Comparison of ENCODE assay signal across 32 mouse cellular contexts in genomic region chr9:84936291-84937055, GRCm38 (mm10).
DNase-seq lines count a peak whose midpoint lies in the region; ATAC-seq lines count a peak whose summit lies in the region.
"Had no signal": no experiment of that assay in that cellular context is flagged by ENCODE, and none has a peak within 500 bp of the region (broad histone marks: within the 10 kb centered on the region; RNA-seq: fewer than 3 reads in every experiment).

No protein-coding gene starts in this region.

- H3K27me3 ChIP-seq in forebrain, embryonic 13.5 days, result no peaks in the 10 kb centered on the region
- no peaks in the 10 kb centered on the region for H3K27me3 ChIP-seq in forebrain, embryonic 10.5 days (ENCODE audit: poor library complexity, severe bottlenecking)
- no peaks in the 10 kb centered on the region for H3K27me3 ChIP-seq in hindbrain, embryonic 15.5 days
- H3K27me3 ChIP-seq in hindbrain, embryonic 11.5 days (ENCODE audit: control insufficient read depth, insufficient read depth, low read length), result no peaks in the 10 kb centered on the region
- H3K27me3 ChIP-seq in neural tube, embryonic 13.5 days, result no peaks in the 10 kb centered on the region
- no peaks in the 10 kb centered on the region for H3K27me3 ChIP-seq in embryonic facial prominence, embryonic 10.5 days (replicated peaks; ENCODE audit: low read depth, poor library complexity, severe bottlenecking)
- H3K27me3 ChIP-seq: embryonic facial prominence, embryonic 12.5 days; heart, embryonic 15.5 days; limb, embryonic 15.5 days; liver, embryonic 13.5 days; megakaryocyte, embryonic 14.5 days; midbrain, embryonic 12.5 days; stomach, embryonic 15.5 days had no signal

- H3K9me3 ChIP-seq in forebrain, embryonic 13.5 days (replicated peaks), result no peaks in the 10 kb centered on the region
- H3K9me3 ChIP-seq in forebrain, embryonic 10.5 days, result no peaks in the 10 kb centered on the region
- H3K9me3 ChIP-seq in hindbrain, embryonic 15.5 days, result no peaks in the 10 kb centered on the region
- no peaks in the 10 kb centered on the region for H3K9me3 ChIP-seq in hindbrain, embryonic 11.5 days (ENCODE audit: control insufficient read depth, low read length)
- no peaks in the 10 kb centered on the region for H3K9me3 ChIP-seq in neural tube, embryonic 13.5 days
- no peaks in the 10 kb centered on the region for H3K9me3 ChIP-seq in embryonic facial prominence, embryonic 10.5 days
- H3K9me3 ChIP-seq: embryonic facial prominence, embryonic 12.5 days; G1E; heart, embryonic 10.5 days; heart, embryonic 15.5 days; limb, embryonic 10.5 days; limb, embryonic 15.5 days; liver, embryonic 13.5 days; megakaryocyte, embryonic 14.5 days; midbrain, embryonic 12.5 days; stomach, embryonic 15.5 days had no signal

- H3K27ac ChIP-seq in forebrain, embryonic 13.5 days, result no peak overlapping the region
- no peak overlapping the region for H3K27ac ChIP-seq in forebrain, embryonic 10.5 days
- no peak overlapping the region for H3K27ac ChIP-seq in hindbrain, embryonic 15.5 days (replicated peaks)
- H3K27ac ChIP-seq in hindbrain, embryonic 11.5 days (ENCODE audit: low read depth, low read length), result no peak overlapping the region
- no peak overlapping the region for H3K27ac ChIP-seq in neural tube, embryonic 13.5 days (replicated peaks)
- no peak overlapping the region for H3K27ac ChIP-seq in embryonic facial prominence, embryonic 10.5 days (replicated peaks)
- H3K27ac ChIP-seq: embryonic facial prominence, embryonic 12.5 days; heart, embryonic 10.5 days; heart, embryonic 15.5 days; limb, embryonic 10.5 days; limb, embryonic 15.5 days; liver, embryonic 13.5 days; midbrain, embryonic 12.5 days; stomach, embryonic 15.5 days had no signal

- H3K36me3 ChIP-seq in forebrain, embryonic 13.5 days (ENCODE audit: poor library complexity, severe bottlenecking), result no peaks in the 10 kb centered on the region
- H3K36me3 ChIP-seq in forebrain, embryonic 10.5 days (replicated peaks), result no peaks in the 10 kb centered on the region
- H3K36me3 ChIP-seq in hindbrain, embryonic 15.5 days, result no peaks in the 10 kb centered on the region
- H3K36me3 ChIP-seq in hindbrain, embryonic 11.5 days (ENCODE audit: control insufficient read depth, insufficient read depth, low read length), result no peaks in the 10 kb centered on the region
- H3K36me3 ChIP-seq in neural tube, embryonic 13.5 days, result no peaks in the 10 kb centered on the region
- no peaks in the 10 kb centered on the region for H3K36me3 ChIP-seq in embryonic facial prominence, embryonic 10.5 days (replicated peaks)
- H3K36me3 ChIP-seq: embryonic facial prominence, embryonic 12.5 days; G1E; heart, embryonic 10.5 days; heart, embryonic 15.5 days; limb, embryonic 10.5 days; limb, embryonic 15.5 days; liver, embryonic 13.5 days; midbrain, embryonic 12.5 days; stomach, embryonic 15.5 days had no signal

- 0 out of 2 replicates have a peak, but pooled peaks have one; percentile 8 for ATAC-seq in forebrain, embryonic 13.5 days
- ATAC-seq in hindbrain, embryonic 15.5 days (ENCODE audit: low FRiP score, low read depth), result peak; percentile 87
- ATAC-seq in hindbrain, embryonic 11.5 days (ENCODE audit: low FRiP score), result no peak
- peak; percentile 81 for ATAC-seq in neural tube, embryonic 13.5 days (ENCODE audit: low read depth)
- ATAC-seq: intestine, postnatal 0 days; lung, postnatal 0 days had no signal

- no peaks in the 10 kb centered on the region for H3K4me1 ChIP-seq in forebrain, embryonic 13.5 days
- no peaks in the 10 kb centered on the region for H3K4me1 ChIP-seq in forebrain, embryonic 10.5 days
- H3K4me1 ChIP-seq in hindbrain, embryonic 15.5 days (replicated peaks), result no peaks in the 10 kb centered on the region
- H3K4me1 ChIP-seq in hindbrain, embryonic 11.5 days (replicated peaks; ENCODE audit: control insufficient read depth, insufficient read depth, low read length), result no peaks in the 10 kb centered on the region
- H3K4me1 ChIP-seq in neural tube, embryonic 13.5 days (replicated peaks), result no peaks in the 10 kb centered on the region
- no peaks in the 10 kb centered on the region for H3K4me1 ChIP-seq in embryonic facial prominence, embryonic 10.5 days
- H3K4me1 ChIP-seq: embryonic facial prominence, embryonic 12.5 days; heart, embryonic 10.5 days; heart, embryonic 15.5 days; limb, embryonic 10.5 days; limb, embryonic 15.5 days; liver, embryonic 13.5 days; megakaryocyte, embryonic 14.5 days; midbrain, embryonic 12.5 days; stomach, embryonic 15.5 days had no signal

- DNase-seq in forebrain, embryonic 10.5 days (ENCODE audit: extremely low spot score, low spot score), result no peak
- DNase-seq in hindbrain, embryonic 11.5 days (ENCODE audit: low spot score), result no peak
- no peak for DNase-seq in neural tube, embryonic 10.5 days (ENCODE audit: extremely low spot score, low spot score)
- DNase-seq in adipocyte (ENCODE audit: low spot score), result no peak
- no peak for DNase-seq in embryonic facial prominence, embryonic 10.5 days (ENCODE audit: low spot score)
- DNase-seq: adrenal gland, postnatal 14 days; cerebellum, adult 18-20 months; cerebellum, postnatal 25 days; gastrocnemius, postnatal 25 days; heart, adult 11 months; kidney, adult 9 months; kidney, postnatal 10 days; liver, embryonic 13.5 days; lung, adult 18-20 months; lung, postnatal 4 days; retina, postnatal 1 day; right cerebral cortex, postnatal 14 days; thymus, postnatal 14 days had no signal

- H3K4me2 ChIP-seq in forebrain, embryonic 13.5 days, result no peak overlapping the region
- H3K4me2 ChIP-seq in hindbrain, embryonic 15.5 days, result no peak overlapping the region
- no peak overlapping the region for H3K4me2 ChIP-seq in hindbrain, embryonic 11.5 days (replicated peaks; ENCODE audit: low read depth, low read length)
- H3K4me2 ChIP-seq in neural tube, embryonic 13.5 days, result no peak overlapping the region
- H3K4me2 ChIP-seq: embryonic facial prominence, embryonic 12.5 days; heart, embryonic 15.5 days; limb, embryonic 15.5 days; liver, embryonic 13.5 days; midbrain, embryonic 12.5 days; stomach, embryonic 15.5 days had no signal

- no peak overlapping the region for H3K9ac ChIP-seq in forebrain, embryonic 13.5 days
- H3K9ac ChIP-seq in hindbrain, embryonic 15.5 days, result no peak overlapping the region
- no peak overlapping the region for H3K9ac ChIP-seq in hindbrain, embryonic 11.5 days (ENCODE audit: low read depth, low read length)
- H3K9ac ChIP-seq in neural tube, embryonic 13.5 days, result no peak overlapping the region
- H3K9ac ChIP-seq: embryonic facial prominence, embryonic 12.5 days; heart, embryonic 15.5 days; limb, embryonic 15.5 days; liver, embryonic 13.5 days; midbrain, embryonic 12.5 days; stomach, embryonic 15.5 days had no signal

- 78% methylated on average over 2 of the region's 2 CpGs for WGBS in forebrain, embryonic 13.5 days
- 89% methylated on average over 2 of the region's 2 CpGs for WGBS in forebrain, embryonic 10.5 days
- WGBS in hindbrain, embryonic 15.5 days, result 61% methylated on average over 2 of the region's 2 CpGs
- 84% methylated on average over 2 of the region's 2 CpGs for WGBS in hindbrain, embryonic 11.5 days
- 53% methylated on average over 2 of the region's 2 CpGs for WGBS in neural tube, embryonic 13.5 days
- WGBS in embryonic facial prominence, embryonic 10.5 days, result 80% methylated on average over 2 of the region's 2 CpGs

- H3K4me3 ChIP-seq in forebrain, embryonic 13.5 days, result no peak overlapping the region
- H3K4me3 ChIP-seq in forebrain, embryonic 10.5 days, result no peak overlapping the region
- H3K4me3 ChIP-seq in hindbrain, embryonic 15.5 days, result no peak overlapping the region
- H3K4me3 ChIP-seq in hindbrain, embryonic 11.5 days (ENCODE audit: low read depth, low read length), result no peak overlapping the region
- H3K4me3 ChIP-seq in neural tube, embryonic 13.5 days, result no peak overlapping the region
- H3K4me3 ChIP-seq in embryonic facial prominence, embryonic 10.5 days, result no peak overlapping the region
- H3K4me3 ChIP-seq: embryonic facial prominence, embryonic 12.5 days; heart, embryonic 10.5 days; heart, embryonic 15.5 days; limb, embryonic 10.5 days; limb, embryonic 15.5 days; liver, embryonic 13.5 days; megakaryocyte, embryonic 14.5 days; midbrain, embryonic 12.5 days; stomach, embryonic 15.5 days had no signal
